Mouse (Mus musculus) lung, postnatal 0 days (tissue): ENCODE results near the gene Pik3r6. TPM values are rescaled to one million over a fixed set of nuclear protein-coding genes. Genes with fewer than 3 reads are reported as not detected.

Experiments
- ATAC-seq: fragments of 200-750 bp; cut with Nextera tagmentation; 2 replicates; pipeline ENCODE4 v1.8.0; 2017; ENCODE audit warnings: moderate library complexity
- DNase-seq: peaks from one replicate; pipeline ENCODE4 v3.0.0-alpha.2; 2016; ENCODE audit warnings: low spot score
- H3K27ac ChIP-seq: fragments of 300-500 bp; sonication (generic); 2 replicates; pipeline ENCODE4 v1.5.1; 2014; ENCODE audit warnings: antibody characterized with exemption, mild to moderate bottlenecking, low read length, mixed read lengths
- H3K27me3 ChIP-seq: fragments of 300-500 bp; sonication (generic); replicated peaks from 2 replicates; pipeline ENCODE4 v1.6.1; 2014; ENCODE audit warnings: low read length, mixed read lengths; ENCODE audit not compliant: insufficient read depth
- H3K36me3 ChIP-seq: fragments of 300-500 bp; sonication (generic); 2 replicates; pipeline ENCODE4 v1.6.1; 2014; ENCODE audit warnings: low read length, mixed read lengths; ENCODE audit not compliant: insufficient read depth
- H3K4me1 ChIP-seq: fragments of 300-500 bp; sonication (generic); 2 replicates; pipeline ENCODE4 v1.6.1; 2014; ENCODE audit warnings: antibody characterized with exemption, low read depth, low read length, mixed read lengths; ENCODE audit not compliant: insufficient read depth
- H3K4me2 ChIP-seq: fragments of 300-500 bp; sonication (generic); replicated peaks from 2 replicates; pipeline ENCODE4 v1.6.1; 2014; ENCODE audit warnings: low read depth, mild to moderate bottlenecking, low read length, moderate library complexity, mixed read lengths
- H3K4me3 ChIP-seq: fragments of 300-500 bp; sonication (generic); 2 replicates; pipeline ENCODE4 v1.5.1; 2014; ENCODE audit warnings: low read depth, low read length
- H3K9ac ChIP-seq: fragments of 300-500 bp; sonication (generic); replicated peaks from 2 replicates; pipeline ENCODE4 v1.6.1; 2014; ENCODE audit warnings: low read depth, mild to moderate bottlenecking
- H3K9me3 ChIP-seq: fragments of 300-500 bp; sonication (generic); 2 replicates; pipeline ENCODE4 v1.6.1; 2016; ENCODE audit warnings: low read length, mixed read lengths
- CTCF ChIP-seq: IDR thresholded peaks from 2 replicates; pipeline ENCODE4 v1.5.1; 2016; ENCODE audit warnings: antibody characterized with exemption, mild to moderate bottlenecking
- EP300 ChIP-seq: IDR thresholded peaks from 2 replicates; pipeline ENCODE4 v1.6.1; 2016; ENCODE audit warnings: antibody characterized with exemption, mild to moderate bottlenecking, control low read depth
- WGBS: fragments of 180-500 bp; shearing (Covaris S2); extraction: QIAGEN DNeasy Blood & Tissue Kit; methylation state at CpG from one replicate; pipeline ENCODE4 v1.1.7; 2014; 5-methylcytosine and 5-hydroxymethylcytosine counted together
- polyA plus RNA-seq: library from polyadenylated mRNA; unstranded; fragments of >200 nt; fragmentation: Nextera tagmentation; extraction: Ambion mirVana; gene quantifications from 2 replicates; pipeline ENCODE4 v1.2.1, GENCODE M21; 2015

Pik3r6 gene
- polyA plus RNA-seq, 1 experiment from 2014 or later, result 6.8 TPM

DNA sequence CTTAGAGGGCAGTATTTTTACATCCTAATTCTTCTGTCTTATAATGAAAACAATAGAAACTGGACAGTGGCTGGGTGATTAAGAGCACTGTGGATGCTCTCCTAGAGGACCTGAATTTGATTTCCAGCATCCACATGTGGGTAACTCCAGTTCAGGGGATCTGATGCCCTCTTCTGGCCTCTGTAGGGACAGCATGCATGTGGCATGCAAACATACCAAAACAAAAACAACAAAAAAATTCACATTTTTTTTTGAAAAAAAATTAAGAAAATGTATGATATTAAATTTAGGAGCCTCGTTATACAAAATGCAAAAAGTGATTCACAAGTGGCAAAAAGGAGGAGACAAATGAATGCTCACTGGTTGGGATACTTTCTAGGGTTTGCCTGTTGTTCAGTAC lies 56.7 kb downstream of the Pik3r6 start:
- no peak overlapping the region for H3K4me3 ChIP-seq
- TF ChIP-seq CTCF (peak; percentile 62), EP300 (no peak)
- no peak overlapping the region for H3K4me2 ChIP-seq
- H3K9me3 ChIP-seq, result no peaks in the 10 kb centered on the region
- H3K4me1 ChIP-seq, result no peaks in the 10 kb centered on the region
- WGBS, result 47% methylated on average over 1 of the region's 1 CpGs
- no peak for ATAC-seq
- H3K27me3 ChIP-seq, result no peaks in the 10 kb centered on the region
- H3K9ac ChIP-seq, result no peak overlapping the region
- no peak overlapping the region for H3K27ac ChIP-seq
- no peaks in the 10 kb centered on the region for H3K36me3 ChIP-seq
- DNase-seq, result no peak

DNA sequence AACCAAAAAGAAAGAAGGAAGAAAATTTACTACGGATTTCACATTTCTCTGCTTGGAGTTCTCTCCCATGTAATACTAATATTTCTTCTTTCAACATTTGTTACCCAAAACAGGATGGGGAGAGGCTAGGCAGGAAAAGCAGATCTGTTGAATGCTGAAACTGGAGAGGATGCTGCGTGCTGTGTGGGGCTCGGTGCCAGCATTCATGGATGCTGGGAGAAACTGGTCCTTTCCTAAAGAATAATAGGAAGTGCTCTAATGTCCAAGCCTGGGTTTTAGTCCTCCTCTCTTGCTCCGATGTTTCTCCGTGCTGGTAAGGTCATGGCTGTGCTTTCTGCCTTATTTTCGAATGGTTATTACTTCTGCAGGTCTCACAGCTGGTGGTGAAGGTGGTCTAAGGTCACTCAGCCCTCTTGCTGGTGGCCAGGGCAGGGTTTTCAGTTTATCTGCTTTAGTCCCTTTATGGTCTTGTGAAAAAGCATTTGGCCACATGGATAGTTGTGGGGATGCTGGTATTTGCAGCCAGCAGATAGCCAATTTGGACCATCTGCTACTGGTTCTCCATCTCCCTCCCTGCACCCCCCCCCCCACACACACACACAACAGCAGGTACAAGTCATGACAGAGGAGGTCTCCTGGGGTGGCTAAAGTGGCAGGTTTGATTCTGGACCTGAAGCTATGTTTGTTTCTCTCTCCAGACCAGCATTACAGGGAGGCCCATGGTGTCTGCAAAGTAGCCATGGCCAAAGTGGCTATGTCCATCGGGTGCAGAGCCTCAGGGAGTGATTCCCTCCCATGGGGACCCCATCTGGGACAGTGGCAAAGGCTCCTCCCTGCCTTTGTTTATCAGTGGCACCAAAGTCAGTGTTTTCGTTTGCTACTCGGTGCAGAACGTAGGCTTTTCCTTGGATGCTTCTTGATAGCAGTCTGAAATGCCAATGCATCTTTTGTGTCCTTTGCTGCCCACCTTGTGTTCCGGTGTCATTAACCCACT lies 59.4 kb downstream of the Pik3r6 start:
- ATAC-seq (no peak), DNase-seq (no peak)
- Histone ChIP-seq H3K4me2 (no peak overlapping the region), H3K4me1 (peaks cover 4% of the 10 kb centered on the region; the same call in 1 of the 2 replicates), H3K27ac (no peak overlapping the region), H3K4me3 (no peak overlapping the region), H3K36me3 (no peaks in the 10 kb centered on the region), H3K9ac (no peak overlapping the region), H3K9me3 (no peaks in the 10 kb centered on the region), H3K27me3 (no peaks in the 10 kb centered on the region)
- 67% methylated on average over 11 of the region's 11 CpGs for WGBS
- TF ChIP-seq EP300 (no peak), CTCF (no peak)

DNA sequence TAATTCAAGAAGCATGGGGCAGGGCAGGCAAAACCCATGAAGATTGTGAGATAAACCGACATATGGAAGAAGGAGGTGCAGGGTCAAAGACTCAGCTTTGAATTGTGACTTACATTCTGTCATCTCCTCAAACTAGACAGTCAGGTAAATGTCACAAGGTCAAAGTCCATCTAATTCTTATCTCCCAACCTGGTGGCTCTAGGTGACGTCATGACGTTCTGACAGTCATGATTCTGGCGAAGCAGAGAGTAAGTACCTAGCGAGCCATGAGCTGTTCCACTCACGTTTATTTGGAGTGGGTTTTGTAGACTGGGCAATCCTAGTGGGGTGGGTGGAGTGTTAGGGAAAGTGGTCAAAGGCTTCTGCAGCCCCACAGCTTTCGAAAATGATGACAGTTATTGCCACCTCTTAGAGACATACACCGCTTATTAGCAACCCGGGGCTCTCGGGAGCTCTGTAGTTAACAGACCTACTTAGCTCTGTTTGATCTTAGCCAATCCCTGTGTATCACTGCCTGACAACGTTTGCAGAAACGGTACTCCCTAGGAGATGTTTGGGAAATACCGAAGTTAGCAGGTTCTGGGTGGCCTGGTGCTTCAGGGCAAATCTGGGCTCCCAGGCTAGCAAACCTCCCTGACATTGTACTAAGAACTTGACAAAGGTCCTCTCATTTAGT lies 61.7 kb downstream of the Pik3r6 start:
- ATAC-seq (no peak), DNase-seq (no peak)
- Histone ChIP-seq H3K4me3 (no peak overlapping the region), H3K4me1 (peaks cover 4% of the 10 kb centered on the region; the same call in 1 of the 2 replicates), H3K9ac (no peak overlapping the region), H3K27ac (no peak overlapping the region), H3K36me3 (no peaks in the 10 kb centered on the region), H3K4me2 (no peak overlapping the region), H3K9me3 (no peaks in the 10 kb centered on the region), H3K27me3 (no peaks in the 10 kb centered on the region)
- WGBS, result 68% methylated on average over 13 of the region's 13 CpGs
- no peak for TF ChIP-seq CTCF
- no peak for TF ChIP-seq EP300

DNA sequence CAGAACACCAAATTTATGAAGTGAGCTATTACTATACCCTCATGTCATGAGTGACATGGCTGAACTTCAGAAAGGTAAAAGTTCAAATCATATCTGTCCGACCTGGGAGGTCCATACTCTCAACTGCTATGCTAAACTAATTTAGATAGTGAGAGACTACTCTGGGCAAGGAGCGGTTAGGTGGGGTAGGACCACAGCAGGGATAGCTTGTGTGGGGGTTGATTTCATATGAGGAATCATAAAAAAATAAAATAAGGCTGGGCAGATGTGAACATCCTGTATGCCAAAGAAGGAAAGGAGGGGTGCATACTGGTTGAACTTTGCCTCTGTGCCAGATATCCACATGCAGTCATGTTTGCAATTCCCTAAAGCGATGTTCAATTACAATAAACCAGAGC lies 62.2 kb downstream of the Pik3r6 start:
- WGBS, result 87% methylated on average over 3 of the region's 3 CpGs
- no peaks in the 10 kb centered on the region for H3K27me3 ChIP-seq
- TF ChIP-seq CTCF (no peak), EP300 (no peak)

DNA sequence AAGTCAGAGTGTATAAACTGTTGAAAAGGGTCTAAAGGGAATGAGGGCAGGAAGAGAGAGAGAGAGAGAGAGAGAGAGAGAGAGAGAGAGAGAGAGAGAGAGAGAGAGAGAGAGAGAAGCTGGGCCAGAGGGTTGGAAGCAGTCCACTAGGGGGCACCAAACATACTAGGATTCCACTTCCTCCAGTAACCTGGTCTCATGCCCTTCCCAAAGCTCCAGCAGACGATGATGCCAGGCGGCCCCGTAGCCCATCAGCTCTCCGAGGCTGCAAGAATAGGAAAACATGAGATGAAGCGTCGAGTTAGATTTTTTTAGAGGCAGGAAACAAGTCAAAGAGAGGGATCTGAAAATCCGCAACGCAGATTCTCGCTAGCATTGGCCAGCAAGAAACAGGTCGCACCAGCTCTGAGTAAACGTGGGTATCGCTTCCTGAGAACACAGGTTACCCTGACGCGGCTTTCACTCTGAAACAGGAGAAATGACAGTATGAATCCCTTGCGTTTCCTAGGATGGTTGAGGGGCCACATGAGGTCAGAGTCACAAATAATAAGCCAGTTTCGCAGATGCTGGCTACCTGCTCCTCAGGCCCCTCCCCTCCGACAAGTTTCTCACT lies 63.7 kb downstream of the Pik3r6 start:
- H3K4me2 ChIP-seq, result peak overlapping the region; percentile 44
- no peaks in the 10 kb centered on the region for H3K27me3 ChIP-seq
- 23% methylated on average over 17 of the region's 17 CpGs for WGBS
- H3K4me1 ChIP-seq, result peaks cover 4% of the 10 kb centered on the region; the same call in 1 of the 2 replicates
- TF ChIP-seq EP300 (no peak), CTCF (peak; percentile 81)
- no peaks in the 10 kb centered on the region for H3K36me3 ChIP-seq
- no peak overlapping the region; the same call in 1 of the 2 replicates for H3K4me3 ChIP-seq
- H3K27ac ChIP-seq, result no peak overlapping the region
- no peaks in the 10 kb centered on the region for H3K9me3 ChIP-seq
- ATAC-seq (peak; percentile 43; the same call in 1 of the 2 replicates), DNase-seq (peak; percentile 87)
- no peak overlapping the region for H3K9ac ChIP-seq

More for the DNA sequence above, 62.2 kb downstream of the Pik3r6 start:
- Histone ChIP-seq H3K4me2 (no peak overlapping the region), H3K36me3 (no peaks in the 10 kb centered on the region), H3K4me3 (no peak overlapping the region), H3K9me3 (no peaks in the 10 kb centered on the region), H3K4me1 (peaks cover 4% of the 10 kb centered on the region; the same call in 1 of the 2 replicates), H3K9ac (no peak overlapping the region), H3K27ac (no peak overlapping the region)
- DNase-seq, result no peak
- ATAC-seq, result no peak

DNA sequence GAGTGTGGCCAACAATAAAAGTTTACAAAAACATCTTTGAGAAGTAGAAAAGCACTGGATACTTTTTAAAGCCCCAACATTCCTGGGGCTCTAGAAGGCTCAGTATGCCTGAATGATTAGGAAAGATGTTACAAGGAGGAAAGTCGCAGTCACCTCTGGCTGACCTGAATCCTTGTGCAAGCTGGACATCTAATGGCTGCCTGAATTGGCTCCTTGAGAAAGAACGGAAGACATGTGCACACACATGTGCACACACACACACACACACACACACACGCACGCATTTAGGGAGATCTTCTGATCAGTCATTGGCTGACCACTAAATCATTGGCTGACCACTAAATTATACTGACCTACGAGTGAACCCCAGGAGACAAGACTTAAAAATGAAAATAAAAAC lies 68.0 kb downstream of the Pik3r6 start:
- Histone ChIP-seq H3K4me3 (no peak overlapping the region), H3K4me2 (no peak overlapping the region), H3K9me3 (no peaks in the 10 kb centered on the region), H3K27ac (no peak overlapping the region), H3K36me3 (no peaks in the 10 kb centered on the region), H3K4me1 (peaks cover 4% of the 10 kb centered on the region; the same call in 1 of the 2 replicates), H3K9ac (no peak overlapping the region), H3K27me3 (no peaks in the 10 kb centered on the region)
- TF ChIP-seq CTCF, result no peak
- TF ChIP-seq EP300, result no peak
- DNase-seq (peak; percentile 54), ATAC-seq (peak; percentile 26; the same call in 1 of the 2 replicates)
- WGBS, result 63% methylated on average over 5 of the region's 5 CpGs
